Mouse (Mus musculus): ENCODE results near the gene Slc38a2.

Gene Slc38a2

DNA sequence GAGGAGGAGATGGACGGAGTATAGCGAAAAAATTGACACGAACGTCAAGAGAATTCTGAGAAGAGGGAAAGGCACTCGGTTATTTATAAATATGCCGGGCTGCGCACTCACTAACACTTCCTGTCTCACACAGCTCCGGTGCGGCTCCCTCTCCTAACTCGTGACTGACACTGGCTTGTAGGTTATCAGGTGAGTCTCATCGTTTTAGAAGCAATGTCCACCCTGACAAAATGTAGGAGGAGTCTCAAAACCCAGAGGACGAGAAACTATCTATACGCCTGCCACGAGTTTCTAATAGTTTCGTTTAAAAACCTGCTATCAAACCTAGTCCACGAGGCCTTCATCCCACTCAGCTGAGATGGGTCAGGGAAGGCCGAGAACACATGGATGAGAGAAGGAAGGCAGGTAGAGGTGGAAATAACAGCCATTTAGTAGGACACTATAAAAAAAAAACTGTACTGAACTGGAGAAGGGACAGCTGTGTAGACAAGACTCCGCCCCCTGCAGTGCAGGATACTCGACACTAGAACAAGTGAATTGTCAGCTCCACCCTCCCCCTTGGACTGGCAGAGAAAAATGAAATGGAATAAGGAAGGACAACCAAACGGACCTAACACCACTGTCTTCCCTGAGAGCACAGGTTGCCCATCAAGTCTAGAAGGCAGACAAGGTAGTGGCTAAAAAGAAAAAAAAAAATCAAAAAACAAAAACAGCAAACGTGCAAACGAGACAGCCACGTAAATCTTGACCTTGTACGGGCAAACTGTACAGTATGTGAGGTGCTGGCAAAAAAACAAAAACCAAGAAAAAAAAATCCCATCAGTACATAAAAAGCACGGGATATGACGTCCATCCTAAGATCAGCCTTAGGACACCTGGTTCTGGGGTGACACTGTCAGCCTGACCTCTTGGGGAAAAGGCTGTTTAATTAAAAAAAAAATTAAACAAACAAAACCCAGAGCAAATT, 3.8 kb downstream of the Slc38a2 start:
- DNase-seq = peak; percentile 42

- no peak for DNase-seq
Observed at GRCm38 (mm10) chr15:96694988-96695387, 4.5 kb downstream of the Slc38a2 start.

GRCm38 (mm10) chr15:96693688-96694087, 5.8 kb downstream of the Slc38a2 start:
- no peak for DNase-seq

DNA sequence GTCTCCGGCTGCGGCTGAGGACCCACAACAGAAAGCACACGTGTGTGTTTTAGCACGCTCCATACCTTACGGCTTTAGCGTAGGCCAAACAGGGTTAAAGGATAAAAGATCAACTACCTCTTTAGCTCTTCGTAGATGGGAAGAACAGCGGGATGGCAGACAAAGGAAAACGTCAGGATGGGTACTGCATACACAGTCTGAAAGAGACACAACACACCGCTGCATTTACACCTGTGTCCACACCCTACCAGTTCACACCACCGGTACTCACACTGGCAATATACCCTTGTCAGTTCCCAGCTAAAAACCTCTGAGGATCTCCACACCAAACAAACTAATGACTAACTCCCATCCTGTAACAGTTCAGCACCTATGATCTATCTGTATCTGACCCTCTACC, 7.1 kb downstream of the Slc38a2 start:
- DNase-seq = no peak

DNA sequence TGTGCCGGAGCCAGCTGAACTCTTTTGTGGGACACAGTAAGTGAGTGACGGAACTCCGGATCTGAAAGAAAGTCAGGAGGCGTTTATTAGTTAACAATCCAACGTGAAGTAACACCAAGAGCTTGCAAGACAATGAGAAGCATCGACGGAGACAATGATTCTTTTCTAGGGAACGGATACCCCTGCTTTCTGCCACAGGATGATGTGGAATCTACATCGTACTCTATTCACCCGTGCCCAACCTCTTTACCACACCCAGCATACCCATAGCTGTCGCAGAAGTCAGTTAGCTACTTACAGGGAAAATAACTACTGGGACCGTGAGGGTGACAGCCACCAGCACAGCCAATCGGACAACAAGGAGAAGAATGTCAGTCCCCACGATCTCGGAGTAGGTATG, 8.1 kb downstream of the Slc38a2 start:
- no peak for DNase-seq

DNA sequence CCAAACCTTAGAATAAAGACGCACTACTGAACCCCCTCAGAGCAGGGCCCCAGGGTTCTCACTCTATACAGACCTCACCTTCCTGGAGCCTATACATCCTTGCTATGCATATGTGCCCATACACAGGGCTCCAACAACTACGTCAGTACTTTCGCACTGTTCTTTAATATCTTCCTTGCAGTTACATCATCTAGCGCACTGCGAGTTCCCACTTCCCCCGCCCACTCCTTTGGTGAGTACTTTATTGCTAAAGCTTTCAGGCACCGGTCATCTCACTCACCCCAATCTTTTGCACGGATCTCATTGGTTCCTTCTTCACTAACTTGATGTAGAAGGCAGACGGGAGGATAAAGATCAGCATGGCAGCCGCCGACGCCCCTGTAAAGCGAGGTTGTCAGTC, 8.7 kb downstream of the Slc38a2 start:
- no peak for DNase-seq

GRCm38 (mm10) chr15:96689919-96690318, 9.6 kb downstream of the Slc38a2 start:
- no peak for DNase-seq

DNA sequence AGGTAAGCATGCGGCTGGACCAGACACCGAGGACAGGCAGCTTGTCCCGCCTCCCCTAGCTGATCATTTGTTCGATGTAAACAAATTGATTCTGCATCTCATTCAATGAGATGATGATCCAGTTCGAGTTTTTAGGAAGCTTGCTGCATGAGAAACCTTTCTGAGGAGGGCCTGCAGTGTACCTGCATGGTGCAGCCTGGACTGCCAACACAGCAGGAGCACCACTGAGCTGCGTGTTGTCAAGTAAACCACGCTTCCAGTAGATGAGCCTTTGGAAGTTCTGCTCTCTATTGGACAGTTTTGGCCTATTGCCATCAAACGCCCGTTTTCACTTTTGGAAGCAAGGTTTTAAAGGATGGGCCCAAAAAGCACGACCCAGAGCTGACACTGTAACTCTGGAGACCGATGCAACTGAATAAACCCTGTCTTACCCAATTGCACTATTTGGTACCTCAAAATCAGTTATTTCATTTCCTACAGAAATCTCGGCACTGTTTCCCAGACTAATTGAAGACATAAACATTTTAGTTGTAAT, 10.7 kb downstream of the Slc38a2 start:
- DNase-seq = no peak

GRCm38 (mm10) chr15:96688036-96688435, 11.5 kb downstream of the Slc38a2 start:
- peak; percentile 31 for DNase-seq

DNA sequence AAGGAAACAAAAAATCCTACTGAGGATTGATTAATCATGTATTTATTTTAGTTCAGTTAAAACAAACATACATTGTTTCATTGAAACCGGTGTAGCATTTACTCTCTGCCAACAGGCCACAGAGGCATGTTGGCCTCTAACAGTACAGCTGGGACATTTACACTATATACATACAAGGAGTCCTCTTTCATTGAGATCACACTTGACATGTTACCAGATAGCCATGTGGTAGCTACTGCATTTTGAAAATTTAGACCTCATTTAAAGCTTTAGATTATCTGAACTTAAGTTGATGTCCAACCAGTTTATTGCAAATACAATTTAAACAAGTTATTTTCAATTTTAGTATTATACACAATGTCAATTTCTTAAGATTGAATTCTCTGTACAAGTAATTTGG, 12.2 kb downstream of the Slc38a2 start:
- DNase-seq = no peak

DNA sequence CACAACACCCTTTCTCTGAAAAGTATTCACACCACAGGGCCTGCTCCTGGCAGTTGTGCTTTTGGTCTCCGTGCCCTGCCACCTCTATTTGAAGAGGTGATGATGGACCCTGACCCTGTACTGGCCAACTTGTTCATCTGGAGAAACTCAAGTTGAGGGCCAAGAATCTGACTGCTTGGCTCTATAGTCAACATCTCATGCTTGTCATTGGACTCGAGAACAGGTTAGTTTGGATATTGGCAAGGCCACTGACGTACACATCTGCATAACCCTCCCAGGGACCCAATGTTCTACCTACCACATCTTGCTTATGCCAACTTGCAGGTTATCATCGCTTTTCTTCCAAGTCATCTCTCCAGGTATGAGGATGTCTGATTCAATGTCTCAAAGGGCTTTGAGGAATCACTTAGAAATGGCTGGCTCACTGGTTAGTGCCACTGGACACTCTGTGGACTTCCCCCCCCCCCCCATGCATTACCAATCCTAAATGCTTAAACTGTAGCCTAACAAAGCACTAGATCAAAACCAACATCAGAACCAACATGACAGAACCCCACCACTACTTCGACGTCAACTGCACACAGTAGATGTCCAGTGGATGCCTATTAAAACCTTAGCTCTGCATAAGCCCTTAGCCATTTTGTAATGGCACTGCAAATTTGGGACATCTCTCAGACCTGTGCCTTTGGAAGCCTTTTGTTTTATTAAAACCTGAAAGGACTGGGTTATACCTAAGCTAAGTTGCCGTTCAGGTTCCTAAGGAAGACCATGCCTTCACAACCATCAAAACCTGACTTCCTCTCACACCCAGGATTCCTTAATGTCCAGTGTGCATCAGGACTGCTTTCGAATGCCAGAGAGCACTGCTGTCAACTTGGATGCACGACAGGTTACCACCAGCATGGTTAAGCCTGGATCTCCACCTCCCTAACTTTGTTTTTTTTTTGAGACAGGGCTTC, 13.1 kb downstream of the Slc38a2 start:
- no peak for DNase-seq

DNA sequence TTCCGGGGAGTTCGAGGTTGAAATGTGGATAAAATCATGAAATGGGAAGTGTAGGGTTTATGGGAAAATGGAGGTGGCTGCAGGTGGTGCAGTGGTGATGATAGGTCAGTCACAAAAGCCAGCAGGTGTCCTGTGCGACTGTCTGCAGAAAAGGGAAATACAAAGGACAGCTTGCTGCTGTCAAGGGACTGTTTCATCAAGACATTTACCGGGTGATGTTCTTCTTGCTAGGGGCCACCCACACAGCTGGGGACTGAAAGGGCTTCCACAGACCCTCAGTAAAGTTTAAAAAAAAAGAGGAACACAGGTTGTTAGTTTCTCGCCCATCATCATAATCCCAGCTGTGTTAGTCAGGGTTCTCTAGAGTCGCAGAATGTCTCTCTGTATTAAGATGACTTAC, 14.3 kb downstream of the Slc38a2 start:
- no peak for DNase-seq

- no peak for DNase-seq
Observed at GRCm38 (mm10) chr15:96684132-96684830, 15.2 kb downstream of the Slc38a2 start.

DNA sequence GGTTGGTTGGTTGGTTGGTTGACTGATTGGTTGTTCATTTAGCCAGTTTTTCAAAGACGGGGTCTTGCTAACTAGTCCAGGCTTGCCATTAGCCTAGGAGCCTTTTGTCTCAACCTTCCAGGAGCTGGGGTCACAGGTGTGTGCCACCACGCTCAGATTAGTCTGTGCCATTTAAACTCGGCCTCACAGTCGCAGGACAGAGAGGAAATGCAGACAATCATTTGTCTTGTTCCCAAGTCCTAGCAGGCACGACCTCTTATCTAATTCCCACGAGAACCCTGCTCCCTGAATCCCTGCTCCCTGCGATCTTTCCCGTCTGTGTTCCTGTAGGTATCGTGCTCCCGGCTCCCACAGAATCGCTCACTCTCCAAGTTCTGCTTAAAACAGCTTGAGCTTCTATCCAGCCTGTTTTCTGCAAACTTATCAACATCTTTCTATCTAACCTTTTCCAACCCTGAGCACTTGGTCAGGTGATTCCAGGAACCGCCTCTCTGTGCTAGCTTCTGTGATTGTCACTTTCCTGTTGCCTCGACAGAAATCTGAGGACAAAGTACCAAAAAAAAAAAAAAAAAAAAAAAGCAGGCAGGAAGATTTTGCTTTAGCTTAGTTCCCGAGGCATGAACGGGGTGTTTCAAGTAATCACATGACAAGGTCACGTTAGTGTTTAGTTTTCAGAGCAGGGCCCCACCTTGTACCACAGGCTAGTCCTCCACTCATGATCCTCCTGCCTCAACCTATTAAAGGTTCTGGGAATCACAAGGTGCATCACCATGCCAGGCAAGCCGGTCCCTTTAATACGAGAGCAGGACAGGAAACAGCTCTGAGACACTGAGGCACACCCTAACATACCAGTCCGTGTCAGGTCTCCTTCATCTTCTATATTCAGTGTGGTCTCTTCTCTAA, 20.4 kb downstream of the Slc38a2 start:
- no peak for DNase-seq

GRCm38 (mm10) chr15:96676518-96676917, 23.0 kb downstream of the Slc38a2 start:
- DNase-seq = no peak

DNA sequence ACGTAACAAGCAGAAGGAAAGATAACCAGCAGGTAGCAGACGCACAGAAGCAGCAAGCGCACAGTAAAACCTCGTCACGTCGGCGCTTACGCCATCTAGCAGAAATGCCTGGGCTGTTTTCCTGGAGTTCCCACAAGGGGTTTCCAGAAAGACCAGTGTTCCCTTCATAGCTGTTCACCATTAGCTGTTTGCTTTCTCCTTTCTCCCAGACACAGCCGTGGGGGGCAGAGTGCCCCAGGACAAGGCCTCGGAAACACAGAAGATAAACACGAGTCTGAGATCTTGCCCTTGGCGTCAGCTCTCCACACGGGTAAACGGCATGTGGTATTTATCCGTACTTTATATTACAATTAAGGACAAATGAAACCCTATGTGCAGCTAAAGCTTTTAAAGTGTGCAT, 23.8 kb downstream of the Slc38a2 start:
- DNase-seq = no peak

GRCm38 (mm10) chr15:96675055-96675454, 24.5 kb downstream of the Slc38a2 start:
- DNase-seq = no peak

DNA sequence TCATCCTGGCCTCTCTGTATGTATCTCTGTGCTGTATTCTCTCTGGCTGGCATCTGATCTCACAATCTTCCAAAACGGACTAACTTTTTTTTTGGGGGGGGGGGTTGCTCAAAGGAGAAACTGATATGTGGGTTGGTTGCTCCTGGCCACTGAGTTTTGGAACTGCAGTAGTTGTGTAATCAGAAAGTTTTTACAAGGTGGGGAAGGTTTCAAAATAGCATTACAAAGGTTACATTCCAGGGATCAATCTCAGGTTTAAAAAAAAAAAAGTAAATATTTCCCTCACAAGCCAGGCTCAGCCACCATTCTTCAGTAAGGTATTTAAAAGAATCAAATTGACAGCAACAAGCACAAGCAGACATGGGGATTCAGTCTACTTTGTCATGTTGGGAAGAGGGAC, 25.4 kb downstream of the Slc38a2 start:
- DNase-seq = no peak

DNA sequence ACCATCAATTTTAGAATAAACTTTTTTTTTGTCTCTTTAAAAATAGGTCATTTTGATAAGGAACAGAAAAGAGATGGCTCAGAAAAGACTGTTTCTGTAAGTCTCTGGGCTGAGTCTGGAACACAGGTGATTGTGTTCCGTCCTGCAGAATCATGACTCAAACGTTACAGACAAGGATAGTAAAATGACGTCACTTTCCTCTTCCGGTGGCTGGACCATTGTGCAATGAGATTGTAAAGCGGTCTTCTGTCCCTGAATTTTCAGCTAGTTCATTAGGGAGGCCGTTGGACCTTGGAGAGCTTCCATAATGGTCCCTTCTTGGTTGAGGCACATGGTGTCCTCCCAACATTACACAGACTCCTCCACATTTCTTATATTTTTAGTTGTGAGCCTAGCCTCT, 29.8 kb downstream of the Slc38a2 start:
- no peak for DNase-seq

GRCm38 (mm10) chr15:96666663-96667062, 32.9 kb downstream of the Slc38a2 start:
- peak; percentile 75 for DNase-seq

- peak; percentile 79 for DNase-seq
Observed at GRCm38 (mm10) chr15:96665889-96666288, 33.6 kb downstream of the Slc38a2 start.
